Mouse (Mus musculus): ENCODE results near the gene Atp6v0e2. TPM values are rescaled to one million over a fixed set of nuclear protein-coding genes. Genes with fewer than 3 reads are reported as not detected.

Gene Atp6v0e2
- polyA plus RNA-seq, 1 experiment from 2014 or later: 152 TPM

DNA sequence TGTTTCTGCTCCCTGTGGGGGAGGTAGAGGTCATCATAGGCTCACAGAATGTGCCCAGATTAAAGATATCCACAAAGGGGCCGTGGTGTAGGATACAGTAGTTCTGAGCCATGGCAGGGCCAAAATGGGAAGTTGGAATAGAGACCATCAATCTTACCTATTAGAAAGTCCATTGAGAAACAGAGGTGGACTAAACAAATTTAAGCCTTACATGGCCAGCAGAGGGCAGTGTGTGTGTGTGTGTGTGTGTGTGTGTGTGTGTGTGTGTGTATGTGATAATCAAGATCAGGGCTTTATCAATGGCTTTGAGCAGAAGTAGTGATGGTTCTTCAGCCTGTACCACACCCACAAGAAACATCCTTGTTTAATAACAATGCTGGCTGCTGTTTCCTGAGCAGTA is 8.9 kb downstream of the Atp6v0e2 start:
- peak; percentile 39 for DNase-seq (ENCODE audit: low spot score)

GRCm38 (mm10) chr6:48546858-48547257 is 9.4 kb downstream of the Atp6v0e2 start:
- H3K9me3 ChIP-seq (replicated peaks; ENCODE audit: control insufficient read depth, low read length): no peaks in the 10 kb centered on the region
- H3K4me1 ChIP-seq (ENCODE audit: control insufficient read depth, insufficient read depth, low read length): no peaks in the 10 kb centered on the region
- 78% methylated on average over 4 of the region's 4 CpGs for WGBS
- H3K9ac ChIP-seq (ENCODE audit: low read length): no peak overlapping the region
- H3K36me3 ChIP-seq (ENCODE audit: control insufficient read depth, insufficient read depth, low read length): peaks cover 10% of the 10 kb centered on the region; the same call in 1 of the 2 replicates
- no peak overlapping the region for H3K4me3 ChIP-seq (ENCODE audit: low read depth, low read length)
- no peak overlapping the region for H3K27ac ChIP-seq (ENCODE audit: low read depth, low read length)
- H3K4me2 ChIP-seq (ENCODE audit: low read length): no peak overlapping the region
- H3K27me3 ChIP-seq (replicated peaks; ENCODE audit: control insufficient read depth, insufficient read depth, low read length): no peaks in the 10 kb centered on the region; the same call in 1 of the 2 replicates
- DNase-seq (ENCODE audit: low spot score) (no peak), ATAC-seq (no peak)

More for the DNA sequence above, 8.9 kb downstream of the Atp6v0e2 start:
- no peak overlapping the region for H3K4me2 ChIP-seq (ENCODE audit: low read length)
- no peaks in the 10 kb centered on the region for H3K9me3 ChIP-seq (replicated peaks; ENCODE audit: control insufficient read depth, low read length)
- H3K27ac ChIP-seq (ENCODE audit: low read depth, low read length): no peak overlapping the region
- H3K36me3 ChIP-seq (ENCODE audit: control insufficient read depth, insufficient read depth, low read length): peaks cover 16% of the 10 kb centered on the region
- WGBS: 64% methylated on average over 1 of the region's 1 CpGs
- H3K4me3 ChIP-seq (ENCODE audit: low read depth, low read length): no peak overlapping the region
- no peaks in the 10 kb centered on the region; the same call in 1 of the 2 replicates for H3K27me3 ChIP-seq (replicated peaks; ENCODE audit: control insufficient read depth, insufficient read depth, low read length)
- no peak overlapping the region for H3K9ac ChIP-seq (ENCODE audit: low read length)
- ATAC-seq: no peak
- no peaks in the 10 kb centered on the region for H3K4me1 ChIP-seq (ENCODE audit: control insufficient read depth, insufficient read depth, low read length)

DNA sequence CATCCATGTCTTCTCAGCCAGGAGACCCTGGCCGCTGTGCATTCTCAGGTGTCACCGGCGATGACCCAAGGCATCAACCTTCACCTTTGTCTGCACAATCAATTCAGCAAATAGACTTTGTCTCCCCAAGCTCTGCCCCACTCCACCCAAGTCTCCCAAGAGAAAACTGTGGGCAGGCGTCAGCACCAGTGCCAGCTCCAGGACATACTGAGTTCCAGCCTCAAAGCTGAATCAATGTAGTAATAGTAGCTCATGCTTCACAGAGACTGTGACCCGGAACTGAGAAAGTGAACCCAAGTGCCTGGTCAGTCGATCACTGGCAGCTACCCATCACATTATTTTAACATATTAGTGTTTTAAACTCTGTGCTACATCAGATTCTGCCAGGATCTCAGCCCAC is 10.9 kb downstream of the Atp6v0e2 start:
- WGBS: 86% methylated on average over 6 of the region's 6 CpGs
- no peak for ATAC-seq
- no peak overlapping the region for H3K4me3 ChIP-seq (ENCODE audit: low read depth, low read length)

GRCm38 (mm10) chr6:48552918-48553317 is 15.5 kb downstream of the Atp6v0e2 start:
- H3K27ac ChIP-seq (ENCODE audit: low read depth, low read length): no peak overlapping the region
- 76% methylated on average over 4 of the region's 4 CpGs for WGBS
- DNase-seq (ENCODE audit: low spot score) (no peak), ATAC-seq (no peak)
- no peak overlapping the region for H3K9ac ChIP-seq (ENCODE audit: low read length)
- no peak overlapping the region for H3K4me3 ChIP-seq (ENCODE audit: low read depth, low read length)
- no peaks in the 10 kb centered on the region; the same call in 1 of the 2 replicates for H3K27me3 ChIP-seq (replicated peaks; ENCODE audit: control insufficient read depth, insufficient read depth, low read length)
- peaks cover 8% of the 10 kb centered on the region for H3K4me1 ChIP-seq (ENCODE audit: control insufficient read depth, insufficient read depth, low read length)
- no peak overlapping the region for H3K4me2 ChIP-seq (ENCODE audit: low read length)
- H3K36me3 ChIP-seq (ENCODE audit: control insufficient read depth, insufficient read depth, low read length): peaks cover under 1% of the 10 kb centered on the region; the same call in 1 of the 2 replicates
- H3K9me3 ChIP-seq (replicated peaks; ENCODE audit: control insufficient read depth, low read length): no peaks in the 10 kb centered on the region

More for the DNA sequence above, 10.9 kb downstream of the Atp6v0e2 start:
- no peak overlapping the region for H3K4me2 ChIP-seq (ENCODE audit: low read length)
- no peaks in the 10 kb centered on the region for H3K9me3 ChIP-seq (replicated peaks; ENCODE audit: control insufficient read depth, low read length)
- H3K4me1 ChIP-seq (ENCODE audit: control insufficient read depth, insufficient read depth, low read length): no peaks in the 10 kb centered on the region
- H3K36me3 ChIP-seq (ENCODE audit: control insufficient read depth, insufficient read depth, low read length): no peaks in the 10 kb centered on the region
- no peaks in the 10 kb centered on the region; the same call in 1 of the 2 replicates for H3K27me3 ChIP-seq (replicated peaks; ENCODE audit: control insufficient read depth, insufficient read depth, low read length)
- DNase-seq (ENCODE audit: low spot score): no peak
- H3K9ac ChIP-seq (ENCODE audit: low read length): no peak overlapping the region
- H3K27ac ChIP-seq (ENCODE audit: low read depth, low read length): no peak overlapping the region

DNA sequence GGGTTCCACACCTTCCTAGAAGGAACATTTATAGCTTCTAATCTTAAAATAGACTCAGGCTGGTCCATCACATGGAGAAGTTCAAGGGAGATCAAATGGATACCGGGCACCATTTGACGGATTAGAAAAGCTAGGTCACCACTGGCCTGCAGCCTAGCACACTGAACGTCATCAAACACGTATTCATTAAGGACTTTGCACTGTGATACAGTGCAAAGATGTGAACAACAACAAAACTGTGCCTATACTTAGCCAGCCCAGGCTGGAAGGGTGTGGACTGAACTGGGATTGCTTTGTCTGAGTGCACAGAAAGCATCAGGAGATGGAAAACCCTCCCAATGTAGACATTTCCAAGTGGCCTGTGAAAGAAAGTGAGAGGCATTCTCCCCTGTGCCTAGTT is 16.4 kb downstream of the Atp6v0e2 start:
- WGBS: 78% methylated on average over 4 of the region's 4 CpGs
- peak overlapping the region; percentile 39 for H3K4me3 ChIP-seq (ENCODE audit: low read depth, low read length)
- H3K4me1 ChIP-seq (ENCODE audit: control insufficient read depth, insufficient read depth, low read length): peaks cover 8% of the 10 kb centered on the region
- peak overlapping the region; percentile 77 for H3K9ac ChIP-seq (ENCODE audit: low read length)
- H3K27ac ChIP-seq (ENCODE audit: low read depth, low read length): peak overlapping the region; percentile 97
- H3K9me3 ChIP-seq (replicated peaks; ENCODE audit: control insufficient read depth, low read length): no peaks in the 10 kb centered on the region
- peak overlapping the region; percentile 75 for H3K4me2 ChIP-seq (ENCODE audit: low read length)
- DNase-seq (ENCODE audit: low spot score): no peak
- H3K27me3 ChIP-seq (replicated peaks; ENCODE audit: control insufficient read depth, insufficient read depth, low read length): no peaks in the 10 kb centered on the region; the same call in 1 of the 2 replicates
- peaks cover 5% of the 10 kb centered on the region; the same call in 1 of the 2 replicates for H3K36me3 ChIP-seq (ENCODE audit: control insufficient read depth, insufficient read depth, low read length)
- ATAC-seq: no peak; the same call in 1 of the 2 replicates

GRCm38 (mm10) chr6:48554280-48555103 is 17.1 kb downstream of the Atp6v0e2 start, which contains the start of gene Lrrc61:
Gene Lrrc61, plus strand, starts transcription at chr6:48554796.
- WGBS: under 1% methylated on average over 39 of the region's 39 CpGs
- Histone ChIP-seq H3K36me3 (ENCODE audit: control insufficient read depth, insufficient read depth, low read length) (peaks cover 8% of the 10 kb centered on the region; the same call in 1 of the 2 replicates), H3K4me2 (ENCODE audit: low read length) (peak within 1 kb of the TSS; percentile 75), H3K4me1 (ENCODE audit: control insufficient read depth, insufficient read depth, low read length) (peaks cover 8% of the 10 kb centered on the region), H3K27ac (ENCODE audit: low read depth, low read length) (peak within 1 kb of the TSS; percentile 97), H3K27me3 (replicated peaks; ENCODE audit: control insufficient read depth, insufficient read depth, low read length) (no peaks in the 10 kb centered on the region; the same call in 1 of the 2 replicates), H3K9ac (ENCODE audit: low read length) (peak within 1 kb of the TSS; percentile 77), H3K9me3 (replicated peaks; ENCODE audit: control insufficient read depth, low read length) (no peaks in the 10 kb centered on the region), H3K4me3 (ENCODE audit: low read depth, low read length) (peak within 1 kb of the TSS; percentile 39)
- ATAC-seq (peak; percentile 95), DNase-seq (ENCODE audit: low spot score) (peak; percentile 99)

GRCm38 (mm10) chr6:48555104-48555890 is 17.9 kb downstream of the Atp6v0e2 start:
- H3K9ac ChIP-seq (ENCODE audit: low read length): peak overlapping the region; percentile 77
- H3K4me2 ChIP-seq (ENCODE audit: low read length): peak overlapping the region; percentile 75
- no peaks in the 10 kb centered on the region; the same call in 1 of the 2 replicates for H3K27me3 ChIP-seq (replicated peaks; ENCODE audit: control insufficient read depth, insufficient read depth, low read length)
- DNase-seq (ENCODE audit: low spot score): peak; percentile 95
- H3K36me3 ChIP-seq (ENCODE audit: control insufficient read depth, insufficient read depth, low read length): peaks cover 9% of the 10 kb centered on the region; the same call in 1 of the 2 replicates
- ATAC-seq: peak; percentile 87
- peak overlapping the region; percentile 39 for H3K4me3 ChIP-seq (ENCODE audit: low read depth, low read length)
- 25% methylated on average over 14 of the region's 14 CpGs for WGBS
- H3K4me1 ChIP-seq (ENCODE audit: control insufficient read depth, insufficient read depth, low read length): peaks cover 8% of the 10 kb centered on the region
- peak overlapping the region; percentile 97 for H3K27ac ChIP-seq (ENCODE audit: low read depth, low read length)
- H3K9me3 ChIP-seq (replicated peaks; ENCODE audit: control insufficient read depth, low read length): no peaks in the 10 kb centered on the region

DNA sequence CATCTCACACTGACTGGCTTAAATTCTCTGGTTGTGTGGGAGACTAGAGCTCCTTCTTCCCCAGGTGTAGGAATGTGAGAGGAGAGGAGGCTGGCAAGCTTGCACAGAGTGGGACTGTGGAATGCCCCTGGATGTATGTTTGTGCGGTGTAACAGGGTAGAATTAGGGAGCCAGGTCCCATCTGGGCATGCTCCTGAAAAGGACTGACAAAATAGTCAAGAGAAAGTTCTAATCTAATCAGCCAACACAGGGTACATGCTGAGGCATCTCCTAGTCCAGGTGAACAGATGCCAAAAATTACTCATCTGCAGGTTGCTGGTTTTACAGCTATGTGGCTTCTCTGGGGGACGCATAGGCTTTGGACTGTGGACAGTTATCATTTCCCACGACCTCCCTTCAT is 18.5 kb downstream of the Atp6v0e2 start:
- Histone ChIP-seq H3K36me3 (ENCODE audit: control insufficient read depth, insufficient read depth, low read length) (peaks cover 12% of the 10 kb centered on the region; the same call in 1 of the 2 replicates), H3K27me3 (replicated peaks; ENCODE audit: control insufficient read depth, insufficient read depth, low read length) (no peaks in the 10 kb centered on the region; the same call in 1 of the 2 replicates), H3K4me2 (ENCODE audit: low read length) (peak overlapping the region; percentile 75), H3K9ac (ENCODE audit: low read length) (no peak overlapping the region), H3K27ac (ENCODE audit: low read depth, low read length) (no peak overlapping the region), H3K9me3 (replicated peaks; ENCODE audit: control insufficient read depth, low read length) (no peaks in the 10 kb centered on the region), H3K4me3 (ENCODE audit: low read depth, low read length) (no peak overlapping the region), H3K4me1 (ENCODE audit: control insufficient read depth, insufficient read depth, low read length) (peaks cover 8% of the 10 kb centered on the region)
- ATAC-seq (no peak), DNase-seq (ENCODE audit: low spot score) (no peak)
- WGBS: 89% methylated on average over 3 of the region's 3 CpGs
